Mouse (Mus musculus): ENCODE data around the gene Gm20449.
A peak's percentile ranks its signal among the peaks of the same experiment; 100 is the strongest.
"Not testable (repeated sequence)": the region's sequence is repeated elsewhere in the genome, so short reads cannot be mapped to it uniquely, and the experiment has no call there.

Gene Gm20449

DNA sequence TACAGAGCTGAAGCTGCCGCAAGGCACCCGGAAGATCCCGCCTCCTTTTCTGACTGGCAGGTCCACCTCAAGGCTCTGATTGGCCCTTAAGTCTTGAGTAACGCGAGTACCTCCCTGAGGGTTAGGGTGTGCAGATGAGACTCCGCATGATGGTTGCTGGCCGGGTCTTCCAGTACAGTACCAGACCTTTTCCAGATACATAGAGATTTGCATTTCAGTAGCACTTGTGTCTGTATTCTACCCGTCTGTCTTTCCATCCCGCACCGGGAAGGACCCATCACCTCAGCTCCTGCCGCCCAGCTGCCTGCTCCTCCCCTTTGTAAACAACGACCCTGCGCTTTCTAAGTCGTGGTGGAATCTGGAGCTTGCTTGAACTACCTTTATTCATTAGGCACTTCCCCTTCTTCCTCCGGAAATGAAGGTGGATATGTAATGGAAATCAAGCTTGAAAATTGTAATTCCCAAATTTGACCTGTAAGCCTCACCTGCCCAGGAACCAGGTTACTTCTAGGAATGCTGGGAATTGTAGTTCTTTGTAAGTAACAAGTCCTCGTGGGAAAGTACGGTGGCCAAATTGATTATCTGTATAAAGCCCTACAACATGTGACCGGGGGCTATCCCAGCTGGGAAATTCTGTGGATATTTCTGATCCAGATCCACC is at the start of gene Gm20449, which contains the start of gene AW146154:
Gene Gm20449 (minus strand): TSS at position 29 of the 661 bp plus-strand sequence.
Gene AW146154 (minus strand): TSS at position 502 of the 661 bp plus-strand sequence.
- peak; percentile 98 to 100 for DNase-seq (ENCODE audit: inconsistent age in 2 of 2, low spot score in 1 of 2)

DNA sequence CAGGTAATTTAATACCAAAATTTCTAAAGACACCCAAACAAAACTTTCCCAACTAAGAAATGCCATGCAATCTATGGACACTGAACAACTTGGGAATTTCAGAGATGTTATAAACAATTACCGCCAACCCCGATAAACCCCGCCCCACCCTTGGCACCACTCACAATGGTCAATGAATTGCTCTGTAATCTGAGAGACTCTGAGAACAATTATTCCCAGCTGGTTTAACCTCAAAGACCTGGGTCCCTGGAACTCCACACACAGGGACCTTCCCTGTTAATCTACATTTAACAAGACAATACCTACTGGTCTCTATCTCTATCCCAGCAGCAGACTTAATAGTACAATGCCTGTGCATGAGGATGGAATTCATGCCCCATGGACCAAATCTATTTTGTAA is 13.5 kb upstream of the Gm20449 start:
- DNase-seq (ENCODE audit: inconsistent age in 2 of 2, low spot score in 1 of 2), result no peak

DNA sequence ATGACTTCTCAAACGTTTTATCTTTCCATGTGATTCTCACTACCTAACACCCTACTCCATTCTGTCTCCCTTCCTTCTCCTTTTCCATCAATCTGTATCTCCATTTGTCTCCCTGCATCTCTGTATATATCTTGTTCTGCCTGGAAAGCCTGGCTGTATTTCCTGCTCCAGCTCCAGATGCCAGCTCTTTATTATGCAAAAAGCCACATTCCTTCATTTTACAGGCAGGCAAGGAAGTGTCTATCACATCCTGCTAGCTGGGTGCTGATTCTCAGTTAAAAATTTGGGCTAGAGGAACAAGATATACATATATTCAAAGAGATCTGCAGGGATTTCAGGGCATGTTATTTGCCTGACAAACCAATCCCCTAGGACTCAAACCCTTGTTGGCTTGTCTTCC is 13.0 kb upstream of the Gm20449 start:
- DNase-seq (ENCODE audit: inconsistent age in 2 of 2, low spot score in 1 of 2), result no peak

DNA sequence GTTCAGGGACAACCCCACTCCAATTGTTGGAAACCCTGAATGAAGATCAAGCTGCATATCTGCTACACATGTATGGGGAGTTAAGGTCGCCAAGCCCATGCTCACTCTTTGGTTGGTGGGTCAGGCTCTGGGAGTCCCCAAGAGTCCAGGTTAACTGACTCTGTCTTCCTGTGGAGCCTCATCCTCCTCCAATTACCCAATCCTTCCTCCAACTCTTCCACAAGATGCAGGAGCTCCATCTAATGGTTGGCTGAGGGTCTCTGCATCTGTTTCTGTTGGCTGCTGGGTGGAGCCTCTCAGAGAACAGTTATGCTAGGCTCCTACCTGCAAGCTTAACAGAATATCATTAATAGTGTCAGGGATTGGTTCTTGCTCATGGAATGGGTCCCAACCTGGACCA is 3.2 kb upstream of the Gm20449 start:
- DNase-seq (ENCODE audit: inconsistent age in 2 of 2, low spot score in 1 of 2), result peak in 1 of 2 experiments; percentile 34

DNA sequence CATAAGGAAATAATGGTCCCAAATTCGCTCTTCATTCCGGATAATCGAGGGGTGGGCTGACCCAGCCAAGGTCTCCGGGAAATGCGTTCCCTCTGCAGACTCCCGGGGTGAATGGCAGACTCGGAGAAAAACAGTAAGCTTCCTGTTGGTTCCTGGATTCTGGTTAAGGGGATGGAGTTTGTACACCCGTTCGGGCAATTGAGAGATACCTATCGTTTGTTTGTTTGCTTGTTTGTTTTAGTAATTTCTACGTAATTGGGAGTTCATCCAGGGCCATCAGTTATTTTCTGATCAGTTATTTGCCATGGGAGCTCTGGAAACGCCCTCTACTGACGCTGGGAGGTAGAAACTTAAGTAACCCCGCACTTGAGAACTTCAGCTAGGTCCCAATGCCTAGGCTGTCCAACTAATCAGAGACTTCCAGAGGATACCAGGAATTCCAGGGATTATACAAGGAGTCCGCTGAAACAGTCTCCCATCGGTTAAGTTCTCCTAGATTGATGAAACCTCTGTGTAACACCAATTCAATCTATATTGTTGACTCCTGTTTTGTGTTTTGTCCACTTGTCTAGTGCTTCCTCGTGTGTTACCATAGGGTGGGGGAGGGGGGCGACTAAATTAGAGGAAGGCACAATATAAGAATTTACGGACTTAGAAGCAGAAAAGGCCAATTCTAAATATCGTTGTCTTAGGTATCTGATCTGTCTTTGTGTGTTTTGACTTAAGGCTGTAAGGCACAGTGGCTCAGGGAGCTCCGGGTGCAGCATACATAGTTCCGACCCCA is 1.1 kb upstream of the Gm20449 start:
- DNase-seq (ENCODE audit: inconsistent age in 2 of 2, low spot score in 1 of 2), result peak; percentile 74 to 95

DNA sequence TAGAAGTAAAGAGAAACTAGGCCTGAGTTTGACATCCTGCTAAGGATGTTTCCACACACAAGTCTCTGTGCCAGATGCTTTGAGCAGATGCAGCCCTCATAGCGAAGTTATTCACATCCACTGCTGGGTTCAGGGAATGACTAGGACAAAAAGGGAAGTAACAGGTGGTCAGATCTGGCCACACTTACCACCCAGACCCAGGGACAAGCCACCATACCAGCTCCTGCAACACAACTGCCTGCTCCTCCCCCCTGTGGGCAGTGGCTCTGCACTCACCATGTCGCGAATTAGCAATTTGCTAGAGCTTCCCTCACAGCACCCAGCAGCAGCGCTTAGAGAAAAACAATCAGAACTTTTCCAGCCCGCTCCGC is 214 bp downstream of the Gm20449 start:
- DNase-seq (ENCODE audit: inconsistent age in 2 of 2, low spot score in 1 of 2), result not testable (repeated sequence)

DNA sequence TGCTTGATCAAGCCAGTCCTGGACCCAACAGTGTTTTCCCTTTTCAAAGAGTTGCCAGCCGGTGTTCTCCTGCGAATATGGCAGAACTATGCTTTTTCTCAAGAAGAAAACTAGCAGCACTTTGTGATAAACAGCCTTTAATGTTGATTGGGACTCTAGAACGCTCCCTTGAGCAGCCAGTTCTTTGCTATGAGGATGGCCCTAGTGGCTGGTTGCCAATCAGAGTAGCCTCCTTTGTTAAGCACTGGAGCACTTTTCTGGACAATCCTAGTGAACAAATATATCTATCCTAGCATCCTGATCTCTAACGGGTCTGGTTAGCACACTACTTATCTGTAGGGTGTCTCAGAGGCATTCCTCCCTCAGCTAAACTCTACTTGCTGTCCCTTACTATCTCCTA is 753 bp downstream of the Gm20449 start:
- not testable (repeated sequence) for DNase-seq (ENCODE audit: inconsistent age in 2 of 2, low spot score in 1 of 2)

DNA sequence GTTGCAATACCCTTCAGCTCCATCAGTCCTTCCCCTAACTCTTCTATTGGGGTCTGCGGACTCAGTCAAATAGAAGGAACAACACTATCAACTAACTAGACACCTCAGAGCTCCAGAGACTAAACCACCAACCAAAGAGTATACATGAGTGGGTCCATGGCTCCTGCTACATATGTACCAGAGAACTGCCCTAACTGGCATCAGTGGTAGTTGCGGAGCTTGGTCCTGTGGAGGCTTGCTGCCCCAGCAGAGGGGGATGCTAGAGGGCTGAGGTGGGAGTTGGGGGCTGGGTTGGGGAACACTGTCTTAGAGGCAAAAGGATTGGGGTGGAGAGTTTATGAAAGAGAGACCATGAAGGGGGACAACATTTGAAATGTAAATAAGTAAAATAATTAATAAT is 1.3 kb downstream of the Gm20449 start:
- DNase-seq (ENCODE audit: inconsistent age in 2 of 2, low spot score in 1 of 2), result peak; percentile 23 to 39

DNA sequence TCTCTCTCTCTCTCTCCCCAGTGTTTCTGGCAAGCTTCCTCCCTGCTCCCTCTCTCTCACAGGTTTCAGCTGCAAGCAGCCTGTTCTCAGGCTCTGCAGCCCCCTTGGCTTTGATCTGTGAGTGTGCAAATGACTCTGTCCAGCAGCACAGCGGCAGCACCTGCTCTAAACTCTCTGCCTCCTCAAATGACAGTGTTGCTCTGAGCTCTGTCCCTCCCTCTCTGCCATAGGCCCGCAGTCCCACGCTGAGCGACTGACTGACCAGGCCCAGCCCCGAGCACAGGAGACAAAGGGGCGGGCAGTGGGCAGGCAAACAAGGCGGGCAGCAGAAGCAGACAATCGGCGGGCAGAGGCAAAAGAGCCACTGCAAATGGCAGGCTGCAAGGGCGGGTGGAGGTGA is 47.4 kb downstream of the Gm20449 start:
- no peak for DNase-seq (ENCODE audit: inconsistent age in 2 of 2, low spot score in 1 of 2)

DNA sequence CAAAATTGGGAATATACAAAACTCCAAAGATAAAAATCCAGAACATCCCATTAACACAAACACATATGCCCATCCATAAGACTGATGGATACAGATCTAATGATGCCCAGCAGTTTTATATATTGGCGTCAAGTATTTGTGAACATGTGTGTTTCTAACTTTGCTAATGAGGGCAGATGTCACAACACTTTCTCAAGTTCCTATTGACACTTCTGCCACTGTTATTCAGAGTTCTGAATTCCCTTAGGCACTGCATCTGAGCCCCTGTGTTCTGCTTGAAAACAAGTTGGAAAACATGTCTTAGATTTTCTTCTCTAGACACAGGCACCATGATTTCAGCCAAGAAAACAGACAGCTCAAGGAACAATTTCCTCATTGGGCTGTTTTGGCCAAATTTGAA is 50.6 kb downstream of the Gm20449 start, which contains the start of gene Vmn2r57:
Gene Vmn2r57 (minus strand): TSS at position 101 of the 400 bp plus-strand sequence.
- DNase-seq (ENCODE audit: inconsistent age in 2 of 2, low spot score in 1 of 2), result not testable (repeated sequence)

DNA sequence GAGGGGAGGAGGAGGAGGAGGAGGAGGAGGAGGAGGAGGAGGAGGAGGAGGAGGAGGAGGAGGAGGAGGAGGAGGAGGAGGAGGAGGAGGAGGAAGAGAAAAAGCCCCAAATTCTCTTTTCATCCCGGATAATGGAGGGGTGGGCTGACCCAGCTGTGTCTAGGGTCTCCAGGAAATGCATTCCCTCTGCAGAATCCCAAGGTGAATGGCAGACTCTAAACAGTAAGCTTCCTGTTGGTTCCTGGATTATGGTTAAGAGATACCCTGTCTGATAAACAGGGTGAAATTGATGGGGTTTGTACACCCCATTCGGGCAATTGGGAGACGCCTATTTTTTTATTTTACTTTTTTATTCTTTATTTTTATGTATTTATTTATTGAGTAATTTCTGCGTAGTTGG is 105.1 kb downstream of the Gm20449 start:
- no peak for DNase-seq (ENCODE audit: inconsistent age in 2 of 2, low spot score in 1 of 2)

DNA sequence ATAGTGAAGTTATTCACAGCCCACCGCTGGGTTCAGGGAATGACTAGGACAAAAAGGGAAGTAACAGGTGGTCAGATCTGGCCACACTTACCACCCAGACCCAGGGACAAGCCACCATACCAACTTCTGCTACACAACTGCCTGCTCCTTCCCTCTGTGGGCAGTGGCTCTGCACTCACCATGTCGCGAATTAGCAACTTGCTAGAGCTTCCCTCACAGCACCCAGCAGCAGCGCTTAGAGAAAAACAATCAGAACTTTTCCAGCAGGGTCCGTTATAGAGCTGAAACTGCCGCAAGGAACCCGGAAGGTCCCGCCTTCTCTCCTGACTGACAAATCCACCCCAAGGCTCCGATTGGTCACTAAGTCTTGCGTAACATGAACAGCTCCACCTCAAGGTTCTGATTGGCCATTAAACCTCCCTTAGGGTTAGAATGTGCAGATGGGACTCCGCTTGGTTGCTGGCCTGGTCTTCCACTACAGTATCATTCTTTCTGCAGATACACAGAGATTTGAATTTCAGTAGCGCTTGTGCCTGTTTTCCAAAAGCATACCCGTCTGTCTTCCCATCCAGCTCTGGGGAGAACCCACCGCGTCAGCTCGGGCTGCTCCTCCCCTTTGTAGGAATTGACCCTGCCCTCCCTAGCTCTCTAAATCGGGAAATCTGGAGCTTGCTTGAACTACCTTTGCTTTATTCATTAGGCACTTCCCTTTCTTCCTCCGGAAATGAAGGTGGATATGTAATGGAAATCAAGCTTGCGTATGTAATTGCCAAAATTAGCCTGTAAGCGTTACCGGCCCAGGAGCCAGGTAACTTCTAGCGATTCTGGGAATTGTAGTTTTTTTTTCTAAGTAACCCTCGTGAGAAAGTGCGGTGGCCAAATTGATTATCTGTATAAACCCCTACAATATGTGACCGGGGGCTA is 105.9 kb downstream of the Gm20449 start, which contains the start of gene AI987944:
Gene AI987944 (minus strand): TSS at position 332 of the 924 bp plus-strand sequence.
- peak; percentile 85 to 95 for DNase-seq (ENCODE audit: inconsistent age in 2 of 2, low spot score in 1 of 2)
